Mouse (Mus musculus): Measurements from ENCODE around the gene Prx. TPM values are rescaled to one million over a fixed set of nuclear protein-coding genes. Genes with fewer than 3 reads are reported as not detected.

Prx gene
- total and polyA plus RNA-seq, 3 experiments: 0.17 to 0.41 (median 0.21) TPM

- TF ChIP-seq KAT2A (IDR thresholded peaks at IDR 0.05; ENCODE audit: insufficient replicate concordance, low read length): no peak
- no peak for TF ChIP-seq ETS1 (conservative IDR thresholded peaks at IDR 0.05; ENCODE audit: low read depth, low read length)
- no peak for TF ChIP-seq USF1 (IDR thresholded peaks at IDR 0.05; ENCODE audit: low read depth, low read length)
- TF ChIP-seq TCF12 (IDR thresholded peaks at IDR 0.05; ENCODE audit: low read depth, low read length): 0 out of 2 replicates have a peak, but pooled peaks have one; percentile 36
- TF ChIP-seq MAFK (IDR thresholded peaks at IDR 0.05; ENCODE audit: insufficient replicate concordance, low read length): no peak
Measured at GRCm38 (mm10) chr7:27542392-27543033, 43.4 kb downstream of the Prx start (continued).

GRCm38 (mm10) chr7:27543065-27543464 is 43.9 kb downstream of the Prx start:
- dilution Hi-C loops (cut with MboI; ENCODE audit: extremely low pct_ligation_motif_present, extremely low pct_unique_long_range_greater_than_20kb, low sequenced_read_pairs): no loop called here

GRCm38 (mm10) chr7:27543851-27544250 is 44.7 kb downstream of the Prx start:
- Histone ChIP-seq H3K4me2 (ENCODE audit: insufficient read depth, low read depth, poor library complexity, severe bottlenecking) (no peak overlapping the region), H3K4me3 (replicated peaks in 1 of 3; ENCODE audit: low read depth in 2 of 3, low read length in 2 of 3, poor library complexity in 1 of 3) (no peak overlapping the region), H3K27ac (ENCODE audit: insufficient read depth, low read depth) (no peak overlapping the region), H3K4me1 (ENCODE audit: control insufficient read depth in 1 of 2, insufficient read depth in 2 of 2) (peaks cover 0 to 10% of the 10 kb centered on the region in 2 experiments; a peak in 2 of 4 replicates), H3K79me2 (replicated peaks; ENCODE audit: control insufficient read depth, extremely low read depth, insufficient read depth, poor library complexity, severe bottlenecking) (no peaks in the 10 kb centered on the region), H3K27me3 (replicated peaks) (no peaks in the 10 kb centered on the region), H3K36me3 (replicated peaks in 1 of 2; ENCODE audit: control insufficient read depth in 1 of 2, insufficient read depth in 1 of 2, low read length in 1 of 2) (peaks cover 0 to 18% of the 10 kb centered on the region in 2 experiments), H3K9me3 (replicated peaks; ENCODE audit: low read length) (no peaks in the 10 kb centered on the region), H3K9ac (ENCODE audit: insufficient read depth, low read depth) (no peak overlapping the region)
- in situ Hi-C loops (cut with MboI; ENCODE audit: low pct_ligation_motif_present, low pct_unique_long_range_greater_than_20kb, low sequenced_read_pairs): no loop called here
- dilution Hi-C loops (cut with MboI; ENCODE audit: extremely low pct_ligation_motif_present, extremely low pct_unique_long_range_greater_than_20kb, low sequenced_read_pairs): no loop called here
- TF ChIP-seq EP300 (IDR thresholded peaks at IDR 0.05; ENCODE audit: low read length): no peak
- TF ChIP-seq BHLHE40 (IDR thresholded peaks at IDR 0.05; ENCODE audit: low read depth, low read length): no peak
- DNase-seq (ENCODE audit: extremely low read depth): no peak

More at GRCm38 (mm10) chr7:27543065-27543464, 43.9 kb downstream of the Prx start:
- Histone ChIP-seq H3K36me3 (replicated peaks in 1 of 2; ENCODE audit: control insufficient read depth in 1 of 2, insufficient read depth in 1 of 2, low read length in 1 of 2) (peaks cover 0 to 18% of the 10 kb centered on the region in 2 experiments), H3K4me1 (ENCODE audit: control insufficient read depth in 1 of 2, insufficient read depth in 2 of 2) (peaks cover 0 to 10% of the 10 kb centered on the region in 2 experiments; a peak in 2 of 4 replicates), H3K27ac (ENCODE audit: insufficient read depth, low read depth) (no peak overlapping the region), H3K4me3 (replicated peaks in 1 of 3; ENCODE audit: low read depth in 2 of 3, low read length in 2 of 3, poor library complexity in 1 of 3) (peak overlapping the region in 1 of 3 experiments; percentile 12), H3K4me2 (ENCODE audit: insufficient read depth, low read depth, poor library complexity, severe bottlenecking) (peak overlapping the region; percentile 71; the same call in 1 of the 2 replicates), H3K9ac (ENCODE audit: insufficient read depth, low read depth) (peak overlapping the region; percentile 7; the same call in 1 of the 2 replicates), H3K79me2 (replicated peaks; ENCODE audit: control insufficient read depth, extremely low read depth, insufficient read depth, poor library complexity, severe bottlenecking) (no peaks in the 10 kb centered on the region), H3K9me3 (replicated peaks; ENCODE audit: low read length) (no peaks in the 10 kb centered on the region), H3K27me3 (replicated peaks) (no peaks in the 10 kb centered on the region)
- DNase-seq (ENCODE audit: extremely low read depth): no peak
- no peak for TF ChIP-seq TCF12 (IDR thresholded peaks at IDR 0.05; ENCODE audit: low read depth, low read length)
- in situ Hi-C loops (cut with MboI; ENCODE audit: low pct_ligation_motif_present, low pct_unique_long_range_greater_than_20kb, low sequenced_read_pairs): no loop called here

- in situ Hi-C loops (cut with MboI; ENCODE audit: low pct_ligation_motif_present, low pct_unique_long_range_greater_than_20kb, low sequenced_read_pairs) (no loop called here), dilution Hi-C loops (cut with MboI; ENCODE audit: extremely low pct_ligation_motif_present, extremely low pct_unique_long_range_greater_than_20kb, low sequenced_read_pairs) (no loop called here)
- Histone ChIP-seq H3K27ac (ENCODE audit: insufficient read depth, low read depth) (no peak overlapping the region), H3K36me3 (replicated peaks in 1 of 2; ENCODE audit: control insufficient read depth in 1 of 2, insufficient read depth in 1 of 2, low read length in 1 of 2) (peaks cover 0 to 15% of the 10 kb centered on the region in 2 experiments), H3K4me3 (replicated peaks in 1 of 3; ENCODE audit: low read depth in 2 of 3, low read length in 2 of 3, poor library complexity in 1 of 3) (peak overlapping the region in 2 of 3 experiments; percentile 16 to 39), H3K79me2 (replicated peaks; ENCODE audit: control insufficient read depth, extremely low read depth, insufficient read depth, poor library complexity, severe bottlenecking) (no peaks in the 10 kb centered on the region), H3K27me3 (replicated peaks) (no peaks in the 10 kb centered on the region), H3K9me3 (replicated peaks; ENCODE audit: low read length) (no peaks in the 10 kb centered on the region), H3K9ac (ENCODE audit: insufficient read depth, low read depth) (no peak overlapping the region), H3K4me1 (ENCODE audit: control insufficient read depth in 1 of 2, insufficient read depth in 2 of 2) (peaks cover 0 to 10% of the 10 kb centered on the region in 2 experiments; a peak in 2 of 4 replicates), H3K4me2 (ENCODE audit: insufficient read depth, low read depth, poor library complexity, severe bottlenecking) (peak overlapping the region; percentile 47)
- peak; percentile 45 for DNase-seq (ENCODE audit: extremely low read depth)
- TF ChIP-seq GABPA (IDR thresholded peaks at IDR 0.05; ENCODE audit: insufficient replicate concordance, low read depth, low read length) (no peak), RAD21 (IDR thresholded peaks at IDR 0.05; ENCODE audit: low read depth, low read length) (no peak), CHD1 (IDR thresholded peaks at IDR 0.05; ENCODE audit: low read depth, low read length) (no peak), TCF12 (IDR thresholded peaks at IDR 0.05; ENCODE audit: low read depth, low read length) (no peak), RCOR1 (conservative IDR thresholded peaks at IDR 0.05; ENCODE audit: low read depth, low read length) (no peak), ZMIZ1 (IDR thresholded peaks at IDR 0.05; ENCODE audit: low read depth, low read length) (no peak), MYC (IDR thresholded peaks at IDR 0.05; ENCODE audit: low read depth, low read length) (no peak), ZC3H11A (IDR thresholded peaks at IDR 0.05; ENCODE audit: low read depth, low read length) (no peak), MAX (IDR thresholded peaks at IDR 0.05; ENCODE audit: low read length) (no peak), E2F4 (IDR thresholded peaks at IDR 0.05; ENCODE audit: insufficient replicate concordance, low read depth, low read length) (no peak), EP300 (IDR thresholded peaks at IDR 0.05; ENCODE audit: low read length) (no peak), IRF4 (IDR thresholded peaks at IDR 0.05; ENCODE audit: low read depth, low read length) (no peak), SMC3 (IDR thresholded peaks at IDR 0.05; ENCODE audit: low read depth, low read length) (no peak), TBP (conservative IDR thresholded peaks at IDR 0.05; ENCODE audit: low read depth, low read length) (peak; percentile 61; the same call in 1 of the 2 replicates), MAFK (IDR thresholded peaks at IDR 0.05; ENCODE audit: insufficient replicate concordance, low read length) (no peak), PAX5 (IDR thresholded peaks at IDR 0.05; ENCODE audit: low read length) (no peak)
Measured at GRCm38 (mm10) chr7:27544675-27545370, 45.7 kb downstream of the Prx start.
